Mouse (Mus musculus) MEL (cell line): ENCODE results near the gene Zdhhc8.

ENCODE experiments used
- CTCF ChIP-seq, 3 experiments: IDR thresholded peaks in 2 of 3; conservative IDR thresholded peaks in 1 of 3; 2 replicates each; pipeline ENCODE4 v1.5.1; 2011 to 2012; ENCODE audit warnings: low read length in 3 of 3, low read depth in 2 of 3, mild to moderate bottlenecking in 2 of 3, improper control_type of control experiment in 1 of 3, inconsistent platforms in 1 of 3, mixed read lengths in 1 of 3, moderate library complexity in 1 of 3; ENCODE audit not compliant: control insufficient read depth in 1 of 3, insufficient read depth in 1 of 3, poor library complexity in 1 of 3, severe bottlenecking in 1 of 3
- EP300 ChIP-seq, 2 experiments: IDR thresholded peaks; 2 replicates each; pipeline ENCODE4 v1.6.1; 2011; ENCODE audit warnings: improper control_type of control experiment in 2 of 2, low read length in 2 of 2, low read depth in 1 of 2, mild to moderate bottlenecking in 1 of 2
- POLR2A ChIP-seq, 2 experiments: IDR thresholded peaks; 2 replicates each; pipeline ENCODE4 v1.6.1; 2011 to 2012; ENCODE audit warnings: low read length in 2 of 2, mild to moderate bottlenecking in 2 of 2, control low read depth in 1 of 2, improper control_type of control experiment in 1 of 2, low read depth in 1 of 2, moderate library complexity in 1 of 2; ENCODE audit not compliant: control insufficient read depth in 1 of 2, insufficient read depth in 1 of 2, poor library complexity in 1 of 2
- RAD21 ChIP-seq: IDR thresholded peaks from 2 replicates; pipeline ENCODE4 v1.6.1; 2011; ENCODE audit warnings: mild to moderate bottlenecking, low read depth, low read length, improper control_type of control experiment
- SIN3A ChIP-seq: IDR thresholded peaks from 2 replicates; pipeline ENCODE4 v1.6.1; 2012; ENCODE audit warnings: low read length, improper control_type of control experiment, inconsistent platforms
- TAL1 ChIP-seq: IDR thresholded peaks from 2 replicates; pipeline ENCODE4 v1.6.1; 2012; ENCODE audit warnings: mild to moderate bottlenecking, inconsistent platforms, low read length, moderate library complexity, mixed read lengths
- USF1 ChIP-seq: IDR thresholded peaks from 2 replicates; pipeline ENCODE4 v1.6.1; 2014; ENCODE audit warnings: low read depth, mild to moderate bottlenecking, inconsistent platforms, low read length, improper control_type of control experiment, moderate library complexity

DNA sequence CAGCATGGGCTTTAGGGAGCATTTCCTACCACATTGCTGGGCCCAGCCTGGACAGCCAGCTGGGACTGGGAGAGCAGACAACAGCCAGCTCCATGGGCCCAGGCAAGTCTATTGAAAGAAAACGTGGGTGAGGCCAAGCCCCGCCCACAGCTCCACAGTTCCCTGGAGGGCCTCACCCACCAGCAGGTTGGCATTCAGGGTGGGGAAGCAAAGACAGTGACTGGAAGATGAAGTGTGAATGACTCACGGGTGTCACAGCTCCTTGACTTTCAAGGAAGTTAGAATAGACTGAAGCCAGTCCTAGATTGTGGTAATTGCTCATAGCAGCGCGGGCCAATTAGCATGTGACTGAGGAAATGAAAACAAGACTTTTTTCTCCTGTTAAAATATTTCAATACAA lies 39.9 kb downstream of the Zdhhc8 start:
- TF ChIP-seq CTCF (IDR thresholded peaks at IDR 0.05 in 2 of 3, conservative IDR thresholded peaks at IDR 0.05 in 1 of 3; ENCODE audit: control insufficient read depth in 1 of 3, insufficient read depth in 1 of 3, low read depth in 2 of 3, low read length in 3 of 3, poor library complexity in 1 of 3, severe bottlenecking in 1 of 3) (no peak), USF1 (no peak), EP300 (IDR thresholded peaks at IDR 0.05; ENCODE audit: low read depth in 1 of 2, low read length in 2 of 2) (no peak), RAD21 (no peak), SIN3A (no peak), POLR2A (IDR thresholded peaks at IDR 0.05; ENCODE audit: control insufficient read depth in 1 of 2, insufficient read depth in 1 of 2, low read depth in 1 of 2, low read length in 2 of 2, poor library complexity in 1 of 2) (no peak), TAL1 (no peak)
